Mouse (Mus musculus) lung, postnatal 0 days (tissue): ENCODE results near the gene Hal.

Experiments
- CTCF ChIP-seq: IDR thresholded peaks from 2 replicates; pipeline ENCODE4 v1.5.1; 2016; ENCODE audit warnings: antibody characterized with exemption, mild to moderate bottlenecking
- EP300 ChIP-seq: IDR thresholded peaks from 2 replicates; pipeline ENCODE4 v1.6.1; 2016; ENCODE audit warnings: antibody characterized with exemption, mild to moderate bottlenecking, control low read depth

- no peak for TF ChIP-seq CTCF
- no peak for TF ChIP-seq EP300
These were observed 47.1 kb upstream of the Hal start for GRCm38 (mm10) chr10:93441501-93441900.
